Mouse (Mus musculus): ENCODE measurements around the gene Slc44a3. TPM values are rescaled to one million over a fixed set of nuclear protein-coding genes. Genes with fewer than 3 reads are reported as not detected.
A peak's percentile ranks its signal among the peaks of the same experiment; 100 is the strongest.
"Not testable (repeated sequence)": the region's sequence is repeated elsewhere in the genome, so short reads cannot be mapped to it uniquely, and the experiment has no call there.

Slc44a3 gene
- total RNA-seq, 2 experiments from 2014 or later: not detected

DNA sequence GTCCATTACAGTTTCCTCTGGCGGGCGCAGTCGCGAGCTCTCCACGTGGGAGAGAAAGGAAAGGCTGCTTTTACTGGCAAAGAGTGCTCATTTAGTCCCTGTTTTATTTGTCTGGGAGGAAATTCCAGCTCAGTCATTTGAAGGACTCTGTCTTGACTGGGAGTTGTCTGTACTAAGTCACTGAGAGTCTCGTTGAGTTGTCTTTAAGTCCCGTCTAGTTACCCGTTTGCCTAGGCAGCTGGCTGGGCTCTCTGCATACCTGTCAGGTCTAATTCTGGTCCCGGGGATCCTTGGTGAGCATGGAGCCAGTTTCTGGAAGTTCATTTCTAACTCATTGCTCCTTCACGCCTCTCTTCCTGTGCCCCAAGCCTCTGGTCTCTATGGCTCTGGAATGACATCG, 20.5 kb upstream of the Slc44a3 start:
- DNase-seq (ENCODE audit: low spot score): no peak

DNA sequence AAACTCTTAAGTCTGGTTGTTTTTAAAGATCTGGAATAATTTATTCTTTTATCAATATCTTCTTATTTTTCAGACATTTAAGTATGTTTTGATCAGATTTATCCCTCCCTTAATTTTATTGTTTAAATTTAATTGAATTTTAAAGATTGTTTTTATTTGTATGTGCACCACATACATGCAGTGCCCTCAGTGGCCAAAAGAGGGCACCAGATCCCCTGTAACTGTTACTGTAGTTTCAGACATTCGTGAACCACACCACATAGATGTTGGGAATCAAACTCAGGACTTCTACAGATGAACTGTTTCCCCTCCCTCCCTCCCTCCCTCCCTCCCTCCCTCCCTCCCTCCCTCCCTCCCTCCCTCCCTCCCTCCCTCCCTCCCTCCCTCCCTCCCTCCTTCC, 18.2 kb upstream of the Slc44a3 start:
- peak; percentile 27 for DNase-seq (ENCODE audit: low spot score)

GRCm38 (mm10) chr3:121547851-121548624, 15.8 kb upstream of the Slc44a3 start:
- DNase-seq (ENCODE audit: low spot score): no peak

GRCm38 (mm10) chr3:121540621-121541020, 8.4 kb upstream of the Slc44a3 start:
- DNase-seq (ENCODE audit: low spot score): no peak

DNA sequence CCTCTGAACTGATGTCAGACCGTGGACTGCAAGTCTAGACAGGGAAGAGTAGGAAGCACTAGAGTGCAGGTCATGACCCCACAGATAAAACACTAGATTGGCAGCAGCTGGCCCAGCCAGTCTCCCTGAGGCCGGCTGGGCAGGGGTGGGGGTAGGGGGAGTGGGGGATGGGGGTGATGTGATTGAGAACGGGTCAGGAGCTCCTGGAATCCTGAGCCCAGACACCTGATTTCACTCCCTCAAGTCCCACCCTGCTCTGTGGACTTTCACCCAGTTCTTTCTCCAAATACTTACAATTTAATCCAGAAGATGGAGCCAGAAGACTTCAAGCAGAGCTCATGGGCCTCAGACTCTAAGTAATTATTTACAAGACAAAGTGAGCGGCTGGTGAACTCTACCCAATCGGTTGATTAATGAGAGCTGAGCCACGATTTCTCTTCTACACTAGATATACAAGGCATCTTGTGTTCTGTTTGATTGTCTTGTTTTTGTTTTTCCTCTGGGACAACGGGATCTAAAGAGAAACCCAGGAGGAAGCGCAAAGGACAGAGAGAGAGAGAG, 7.7 kb upstream of the Slc44a3 start:
- no peak for DNase-seq (ENCODE audit: low spot score)

GRCm38 (mm10) chr3:121538847-121539246, 6.6 kb upstream of the Slc44a3 start:
- not testable (repeated sequence) for DNase-seq (ENCODE audit: low spot score)

- DNase-seq (ENCODE audit: low spot score): no peak
Observed at GRCm38 (mm10) chr3:121537996-121538395, 5.8 kb upstream of the Slc44a3 start.

- DNase-seq (ENCODE audit: low spot score): no peak
Observed at GRCm38 (mm10) chr3:121536803-121537202, 4.6 kb upstream of the Slc44a3 start.

DNA sequence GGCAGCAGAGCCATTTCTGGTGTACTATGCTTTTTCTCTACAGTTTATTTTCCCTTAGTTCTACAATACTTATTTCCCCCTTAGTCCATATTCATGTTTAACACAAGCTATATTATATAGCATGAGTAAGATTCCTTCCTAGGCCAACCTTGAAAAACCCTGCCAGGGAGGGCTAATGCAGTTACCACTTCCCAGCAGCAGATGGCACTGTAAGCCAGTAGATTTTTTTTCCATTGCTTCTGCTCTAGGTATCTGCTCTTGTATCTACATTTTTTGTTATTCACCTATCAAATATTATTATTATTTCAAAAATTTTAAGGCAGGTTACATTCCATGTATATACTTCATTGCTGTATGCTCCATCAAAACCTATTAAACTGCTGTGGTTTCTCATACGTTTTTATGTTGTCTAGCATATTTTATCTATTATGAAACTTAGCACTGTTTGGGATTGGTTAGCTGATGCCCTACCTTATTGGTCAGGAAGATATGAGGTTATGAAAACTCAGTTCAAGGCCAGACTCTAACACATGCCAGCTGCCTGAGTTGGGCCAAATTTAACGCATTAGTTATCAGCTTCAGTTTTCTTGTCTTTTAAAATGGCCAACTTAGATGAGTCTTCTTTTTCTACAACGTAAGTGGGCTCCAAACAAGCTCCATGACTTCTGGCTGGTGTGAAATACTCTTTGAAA, 3.8 kb upstream of the Slc44a3 start:
- DNase-seq (ENCODE audit: low spot score): peak; percentile 32

DNA sequence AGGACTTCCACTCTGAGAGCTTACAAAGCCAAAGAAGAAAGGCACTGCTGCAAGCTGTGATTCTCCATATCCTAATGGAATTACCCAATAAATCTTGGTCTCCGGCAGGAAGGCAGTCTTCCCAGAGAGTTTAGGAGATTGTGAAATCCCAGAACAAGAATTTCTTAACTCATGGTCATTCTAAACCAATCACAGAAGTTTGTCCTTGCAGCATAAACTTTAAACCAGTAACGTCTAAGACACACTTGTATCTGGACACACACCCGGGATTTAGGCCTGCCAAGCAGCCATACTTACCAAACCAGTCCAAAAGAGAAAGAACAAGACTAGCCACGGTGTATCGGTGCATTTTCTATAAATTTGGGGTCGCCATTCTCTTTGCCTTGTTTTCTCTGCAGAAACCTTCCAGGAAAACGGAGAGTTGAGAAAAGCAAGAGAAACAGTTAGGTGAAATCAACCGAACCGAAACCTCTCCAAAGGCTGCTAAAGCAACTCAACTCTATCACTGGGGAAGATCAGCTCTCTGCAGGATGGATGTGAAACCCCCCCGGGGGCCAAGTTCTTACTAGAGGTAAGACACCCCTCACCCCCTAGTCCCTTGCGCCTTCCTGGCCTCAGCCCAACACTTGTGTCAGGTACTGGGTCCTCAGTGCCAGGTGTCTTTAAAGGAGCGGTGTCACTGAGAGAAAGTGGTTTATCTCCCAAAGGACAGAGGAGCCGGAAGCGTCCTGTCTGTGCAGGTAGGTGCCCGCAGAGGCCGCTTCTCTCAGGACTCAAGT, 645 bp downstream of the Slc44a3 start:
- DNase-seq (ENCODE audit: low spot score): peak; percentile 18

GRCm38 (mm10) chr3:121530546-121531258, 1.5 kb downstream of the Slc44a3 start:
- DNase-seq (ENCODE audit: low spot score): no peak

- DNase-seq (ENCODE audit: low spot score): no peak
Observed at GRCm38 (mm10) chr3:121526096-121527093, 5.8 kb downstream of the Slc44a3 start.

DNA sequence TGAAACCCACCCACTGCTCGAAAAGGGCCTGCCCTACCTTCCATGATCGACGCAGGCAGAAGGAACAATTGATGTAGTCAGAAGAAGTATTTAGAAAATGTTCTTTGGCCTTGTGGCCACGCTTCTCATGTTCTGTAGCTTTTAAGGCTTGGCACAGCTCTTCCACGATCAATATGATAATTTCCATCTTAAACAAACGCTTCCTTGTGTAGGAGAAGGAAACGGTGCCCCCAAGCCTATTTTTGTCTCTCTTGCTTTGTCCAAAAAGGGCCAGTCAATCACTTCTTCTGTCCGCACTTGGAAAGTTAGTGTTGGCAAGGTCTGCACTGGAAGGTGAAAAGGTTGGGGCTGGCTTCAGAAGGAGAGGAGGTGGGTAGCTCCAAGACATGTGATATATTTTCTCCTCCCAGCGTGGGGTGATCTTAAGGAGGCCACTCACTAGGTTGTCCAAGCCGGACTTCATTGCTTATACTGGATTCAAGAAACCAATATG, 10.5 kb downstream of the Slc44a3 start:
- no peak for DNase-seq (ENCODE audit: low spot score)

- DNase-seq (ENCODE audit: low spot score): no peak
Observed at GRCm38 (mm10) chr3:121521123-121521522, 11.1 kb downstream of the Slc44a3 start.

DNA sequence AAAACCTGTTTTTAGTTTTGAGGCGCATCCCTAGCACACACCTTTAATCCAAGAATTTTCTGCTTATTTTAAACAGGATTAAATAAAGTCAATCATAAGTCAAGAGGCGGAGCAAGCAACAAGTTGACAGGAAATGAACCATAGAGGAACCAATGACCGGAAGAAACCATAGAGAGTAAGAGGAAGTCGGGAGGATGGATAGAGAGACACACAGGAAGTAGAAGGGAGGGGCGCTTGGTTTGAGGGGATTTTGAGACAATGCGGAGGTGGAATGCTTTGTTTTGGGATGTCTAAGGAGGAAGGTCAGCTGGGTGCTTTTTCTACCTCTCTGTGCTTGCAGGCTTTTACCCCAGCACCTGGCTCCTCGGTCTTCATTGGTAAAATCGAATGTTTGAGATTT, 15.2 kb downstream of the Slc44a3 start:
- DNase-seq (ENCODE audit: low spot score): no peak

DNA sequence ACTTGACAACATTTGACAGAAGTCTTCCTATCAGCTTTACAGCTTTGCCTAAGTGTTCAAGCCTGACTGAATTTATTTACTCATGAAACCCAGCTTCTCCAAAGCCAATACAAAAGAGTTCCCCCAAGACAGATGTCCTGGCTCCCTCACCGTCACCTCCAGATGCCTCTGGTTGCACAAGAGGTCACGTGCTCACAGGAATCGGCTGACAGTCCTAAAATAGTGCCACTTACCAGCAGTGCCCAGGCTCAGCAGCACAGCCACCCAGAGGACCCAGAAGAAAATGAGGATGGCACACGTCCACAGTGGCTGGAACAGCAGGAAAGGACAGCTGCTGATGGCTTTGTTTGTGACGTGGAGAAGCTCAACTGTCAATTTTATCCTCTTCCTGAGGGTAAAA, 23.1 kb downstream of the Slc44a3 start:
- DNase-seq (ENCODE audit: low spot score): no peak

DNA sequence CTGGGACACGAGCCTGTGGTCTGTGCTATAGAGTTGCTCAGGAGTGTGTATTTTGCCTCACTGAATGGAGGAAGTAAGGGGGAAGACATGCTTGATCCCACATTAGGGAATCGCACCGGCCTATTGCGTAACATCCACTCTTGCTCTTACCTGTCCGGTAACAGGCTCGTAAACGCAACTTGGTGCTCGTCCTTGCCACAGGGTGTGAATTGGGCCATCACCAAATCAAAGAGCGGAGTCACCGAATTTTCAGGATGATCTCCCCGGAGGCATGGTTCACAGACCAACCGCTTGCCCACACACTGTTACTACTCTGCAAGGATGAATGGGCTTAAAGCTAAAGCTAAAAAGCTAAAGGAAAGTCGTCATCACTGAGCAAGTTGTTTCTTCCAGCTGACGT, 24.5 kb downstream of the Slc44a3 start:
- no peak for DNase-seq (ENCODE audit: low spot score)

- DNase-seq (ENCODE audit: low spot score): no peak
Observed at GRCm38 (mm10) chr3:121506756-121507155, 25.4 kb downstream of the Slc44a3 start.

GRCm38 (mm10) chr3:121506175-121506574, 26.0 kb downstream of the Slc44a3 start:
- DNase-seq (ENCODE audit: low spot score): no peak
